Mouse (Mus musculus) heart, postnatal 0 days (tissue): Measurements from ENCODE around the gene 4930402H24Rik. TPM values are rescaled to one million over a fixed set of nuclear protein-coding genes. Genes with fewer than 3 reads are reported as not detected.

ENCODE experiments used
- ATAC-seq: fragments of 200-750 bp; cut with Nextera tagmentation; 2 replicates; pipeline ENCODE4 v1.8.0; 2017; ENCODE audit warnings: low read depth, moderate number of reproducible peaks, moderate library complexity; ENCODE audit not compliant: insufficient read depth
- DNase-seq: peaks from one replicate; pipeline ENCODE4 v3.0.0-alpha.2; 2016; ENCODE audit warnings: low spot score
- H3K27ac ChIP-seq: fragments of 300-500 bp; sonication (generic); 2 replicates; pipeline ENCODE4 v1.5.1; 2014; ENCODE audit warnings: low read depth, mild to moderate bottlenecking
- H3K27me3 ChIP-seq: fragments of 300-500 bp; sonication (generic); 2 replicates; pipeline ENCODE4 v1.6.1; 2014; ENCODE audit warnings: low read length, mixed read lengths; ENCODE audit not compliant: control insufficient read depth, insufficient read depth
- H3K36me3 ChIP-seq: fragments of 300-500 bp; sonication (generic); replicated peaks from 2 replicates; pipeline ENCODE4 v1.6.1; 2014; ENCODE audit warnings: low read length, mixed read lengths; ENCODE audit not compliant: control insufficient read depth, insufficient read depth
- H3K4me1 ChIP-seq: fragments of 300-500 bp; sonication (generic); 2 replicates; pipeline ENCODE4 v1.6.1; 2014; ENCODE audit warnings: antibody characterized with exemption; ENCODE audit not compliant: control insufficient read depth, insufficient read depth
- H3K4me2 ChIP-seq: fragments of 300-500 bp; sonication (generic); 2 replicates; pipeline ENCODE4 v1.6.1; 2014; ENCODE audit warnings: low read depth, mild to moderate bottlenecking, low read length, moderate library complexity
- H3K4me3 ChIP-seq: fragments of 300-500 bp; sonication (generic); 2 replicates; pipeline ENCODE4 v1.5.1; 2014; ENCODE audit warnings: low read depth, low read length
- H3K9ac ChIP-seq: fragments of 300-500 bp; sonication (generic); replicated peaks from 2 replicates; pipeline ENCODE4 v1.6.1; 2014; ENCODE audit warnings: low read depth, low read length, mixed read lengths
- H3K9me3 ChIP-seq: fragments of 300-500 bp; sonication (generic); replicated peaks from 2 replicates; pipeline ENCODE4 v1.6.1; 2016; ENCODE audit warnings: low read length; ENCODE audit not compliant: control insufficient read depth
- CTCF ChIP-seq: IDR thresholded peaks from 2 replicates; pipeline ENCODE4 v1.5.1; 2016; ENCODE audit warnings: antibody characterized with exemption, control low read depth, low read depth
- EP300 ChIP-seq: IDR thresholded peaks from 2 replicates; pipeline ENCODE4 v1.6.1; 2016; ENCODE audit warnings: antibody characterized with exemption, low read depth
- WGBS: fragments of 180-500 bp; shearing (Covaris S2); extraction: QIAGEN DNeasy Blood & Tissue Kit; methylation state at CpG from one replicate; pipeline ENCODE4 v1.1.7; 2014; 5-methylcytosine and 5-hydroxymethylcytosine counted together
- polyA plus RNA-seq: library from polyadenylated mRNA; unstranded; fragments of >200 nt; fragmentation: Nextera tagmentation; extraction: Ambion mirVana; gene quantifications from 2 replicates; pipeline ENCODE4 v1.2.1, GENCODE M21; 2015
- total RNA-seq: library from RNA; depleted of rRNA; stranded (reverse); fragments of >200 nt; gene quantifications from 2 replicates; pipeline ENCODE4 v1.2.3, GENCODE M21; 2014; ENCODE audit warnings: low replicate concordance

4930402H24Rik gene
- total and polyA plus RNA-seq, 2 experiments from 2014 or later: 41.8 to 89.9 TPM

- ATAC-seq (no peak), DNase-seq (no peak)
- no peaks in the 10 kb centered on the region for H3K9me3 ChIP-seq
- no peak overlapping the region for H3K4me2 ChIP-seq
- peaks cover 95% of the 10 kb centered on the region for H3K36me3 ChIP-seq
- H3K27me3 ChIP-seq: no peaks in the 10 kb centered on the region
- TF ChIP-seq EP300 (no peak), CTCF (no peak)
- no peaks in the 10 kb centered on the region for H3K4me1 ChIP-seq
- H3K9ac ChIP-seq: no peak overlapping the region
- 64% methylated on average over 2 of the region's 2 CpGs for WGBS
- H3K27ac ChIP-seq: no peak overlapping the region
- H3K4me3 ChIP-seq: no peak overlapping the region
These were observed 138.7 kb downstream of the 4930402H24Rik start for GRCm38 (mm10) chr2:130767483-130767882.

GRCm38 (mm10) chr2:130765396-130765795, 140.8 kb downstream of the 4930402H24Rik start:
- 63% methylated on average over 3 of the region's 3 CpGs for WGBS

GRCm38 (mm10) chr2:130760876-130761275, 145.3 kb downstream of the 4930402H24Rik start:
- H3K27me3 ChIP-seq: no peaks in the 10 kb centered on the region
- H3K27ac ChIP-seq: no peak overlapping the region
- H3K36me3 ChIP-seq: peaks cover 66% of the 10 kb centered on the region

More at GRCm38 (mm10) chr2:130765396-130765795, 140.8 kb downstream of the 4930402H24Rik start:
- Histone ChIP-seq H3K27ac (no peak overlapping the region), H3K9ac (no peak overlapping the region), H3K36me3 (peaks cover 88% of the 10 kb centered on the region), H3K27me3 (no peaks in the 10 kb centered on the region), H3K4me3 (no peak overlapping the region), H3K9me3 (no peaks in the 10 kb centered on the region), H3K4me2 (no peak overlapping the region), H3K4me1 (no peaks in the 10 kb centered on the region)
- TF ChIP-seq CTCF (no peak), EP300 (no peak)
- DNase-seq: no peak
- ATAC-seq: no peak

GRCm38 (mm10) chr2:130755061-130755607, 151.1 kb downstream of the 4930402H24Rik start:
- H3K4me2 ChIP-seq: no peak overlapping the region
- H3K27me3 ChIP-seq: no peaks in the 10 kb centered on the region
- no peak for TF ChIP-seq CTCF
- no peak for TF ChIP-seq EP300
- WGBS: 64% methylated on average over 7 of the region's 7 CpGs
- no peak overlapping the region for H3K4me3 ChIP-seq
- ATAC-seq (no peak), DNase-seq (peak; percentile 19)
- no peaks in the 10 kb centered on the region for H3K9me3 ChIP-seq
- no peak overlapping the region for H3K9ac ChIP-seq
- H3K4me1 ChIP-seq: no peaks in the 10 kb centered on the region
- H3K27ac ChIP-seq: no peak overlapping the region
- peaks cover 36% of the 10 kb centered on the region for H3K36me3 ChIP-seq

More at GRCm38 (mm10) chr2:130760876-130761275, 145.3 kb downstream of the 4930402H24Rik start:
- 86% methylated on average over 6 of the region's 6 CpGs for WGBS
- no peaks in the 10 kb centered on the region for H3K4me1 ChIP-seq
- H3K9me3 ChIP-seq: no peaks in the 10 kb centered on the region
- no peak overlapping the region for H3K4me3 ChIP-seq
- no peak overlapping the region for H3K9ac ChIP-seq
- DNase-seq: no peak
- ATAC-seq: no peak
- no peak overlapping the region for H3K4me2 ChIP-seq
- no peak for TF ChIP-seq CTCF
- TF ChIP-seq EP300: no peak

GRCm38 (mm10) chr2:130754596-130754995, 151.6 kb downstream of the 4930402H24Rik start:
- no peak overlapping the region for H3K27ac ChIP-seq
- peaks cover 39% of the 10 kb centered on the region for H3K36me3 ChIP-seq
- 71% methylated on average over 3 of the region's 3 CpGs for WGBS

GRCm38 (mm10) chr2:130750449-130750848, 155.8 kb downstream of the 4930402H24Rik start:
- Histone ChIP-seq H3K4me2 (no peak overlapping the region), H3K9me3 (no peaks in the 10 kb centered on the region), H3K4me1 (no peaks in the 10 kb centered on the region), H3K36me3 (peaks cover 65% of the 10 kb centered on the region), H3K4me3 (no peak overlapping the region), H3K27me3 (no peaks in the 10 kb centered on the region), H3K9ac (no peak overlapping the region), H3K27ac (no peak overlapping the region)
- ATAC-seq: no peak
- TF ChIP-seq EP300 (no peak), CTCF (no peak)
- no peak for DNase-seq
- 57% methylated on average over 8 of the region's 8 CpGs for WGBS

More at GRCm38 (mm10) chr2:130754596-130754995, 151.6 kb downstream of the 4930402H24Rik start:
- no peaks in the 10 kb centered on the region for H3K27me3 ChIP-seq
- H3K9ac ChIP-seq: no peak overlapping the region
- H3K4me2 ChIP-seq: no peak overlapping the region
- TF ChIP-seq EP300: no peak
- TF ChIP-seq CTCF: no peak
- ATAC-seq (no peak), DNase-seq (no peak)
- H3K9me3 ChIP-seq: no peaks in the 10 kb centered on the region
- no peaks in the 10 kb centered on the region for H3K4me1 ChIP-seq
- H3K4me3 ChIP-seq: no peak overlapping the region
